Mouse (Mus musculus): ENCODE results near the gene Cyb5d2.

DNA sequence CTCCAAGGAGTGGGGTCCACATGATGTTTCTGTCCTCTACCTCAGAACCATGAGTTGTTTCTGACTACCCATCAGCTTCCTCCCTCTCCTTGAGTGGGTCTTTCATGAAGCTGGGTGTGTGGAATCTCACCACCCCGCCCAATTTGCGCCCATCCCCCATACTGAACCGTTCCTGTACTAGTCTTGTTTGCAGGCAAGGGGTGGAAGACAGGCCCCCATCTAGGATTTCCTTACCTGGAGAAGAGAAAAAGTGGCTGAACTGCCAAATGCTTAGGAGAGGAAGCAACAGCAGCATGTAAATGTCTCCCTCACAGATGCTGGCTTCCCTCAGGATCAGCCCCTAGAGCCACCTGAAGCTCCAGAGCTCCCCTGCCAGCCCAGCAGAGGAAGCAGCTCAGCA lies 25.6 kb downstream of the Cyb5d2 start:
- TF ChIP-seq POLR2A (IDR thresholded peaks at IDR 0.05; ENCODE audit: insufficient read depth, low read depth, low read length) = no peak
- no peak for TF ChIP-seq CTCF (IDR thresholded peaks at IDR 0.05)
- no peak for TF ChIP-seq EP300 (IDR thresholded peaks at IDR 0.05; ENCODE audit: insufficient read depth, low read depth, low read length)
